Mouse (Mus musculus) erythroblast, adult 5-6 weeks (primary cell): ENCODE measurements around the gene Tppp3. TPM values are rescaled to one million over a fixed set of nuclear protein-coding genes. Genes with fewer than 3 reads are reported as not detected.

Experiments used
- ATAC-seq: replicated peaks from 2 replicates; pipeline ENCODE4 v1.8.0; 2016; ENCODE audit warnings: moderate number of reproducible peaks, mild to moderate bottlenecking, moderate TSS enrichment, inconsistent platforms; ENCODE audit not compliant: poor library complexity, low FRiP score, severe bottlenecking
- total RNA-seq, 2 experiments: library from RNA; stranded (forward) in 1 of 2; stranded (reverse) in 1 of 2; fragments of 150-400 nt in 1 of 2; fragments of 200-764, 138-1000 nt in 1 of 2; gene quantifications; 2 replicates each; pipeline versions ENCODE4 v1.2.3 to v1.2.4; 2015 to 2017; ENCODE audit warnings: low replicate concordance in 2 of 2

Gene Tppp3
- total RNA-seq, 2 experiments from 2014 or later = not detected

- no peak for ATAC-seq
Measured at GRCm38 (mm10) chr8:105489281-105489680, 18.0 kb upstream of the Tppp3 start.

- ATAC-seq = no peak
Measured at GRCm38 (mm10) chr8:105488082-105488481, 16.8 kb upstream of the Tppp3 start.

GRCm38 (mm10) chr8:105484392-105484791 is 13.1 kb upstream of the Tppp3 start:
- ATAC-seq = no peak; the same call in 1 of the 2 replicates

GRCm38 (mm10) chr8:105484030-105484368 is 12.7 kb upstream of the Tppp3 start:
- ATAC-seq = no peak

- ATAC-seq = no peak
Measured at GRCm38 (mm10) chr8:105483212-105484029, 12.1 kb upstream of the Tppp3 start.

GRCm38 (mm10) chr8:105482123-105482522 is 10.8 kb upstream of the Tppp3 start:
- no peak for ATAC-seq

- ATAC-seq = 0 out of 2 replicates have a peak, but pooled peaks have one; percentile 40
Measured at GRCm38 (mm10) chr8:105481453-105481852, 10.1 kb upstream of the Tppp3 start.

GRCm38 (mm10) chr8:105481013-105481412 is 9.7 kb upstream of the Tppp3 start:
- ATAC-seq = no peak

- ATAC-seq = no peak
Measured at GRCm38 (mm10) chr8:105477792-105478191, 6.5 kb upstream of the Tppp3 start.

GRCm38 (mm10) chr8:105476628-105477413 is 5.5 kb upstream of the Tppp3 start:
- peak; percentile 60 for ATAC-seq

- ATAC-seq = no peak
Measured at GRCm38 (mm10) chr8:105476161-105476560, 4.8 kb upstream of the Tppp3 start.

GRCm38 (mm10) chr8:105475742-105476141 is 4.4 kb upstream of the Tppp3 start:
- ATAC-seq = no peak

- no peak for ATAC-seq
Measured at GRCm38 (mm10) chr8:105475254-105475653, 3.9 kb upstream of the Tppp3 start.

GRCm38 (mm10) chr8:105474680-105475079 is 3.4 kb upstream of the Tppp3 start:
- no peak for ATAC-seq

GRCm38 (mm10) chr8:105473816-105474606 is 2.7 kb upstream of the Tppp3 start:
- no peak for ATAC-seq

GRCm38 (mm10) chr8:105472983-105473382 is 1.7 kb upstream of the Tppp3 start:
- no peak for ATAC-seq

- ATAC-seq = no peak
Measured at GRCm38 (mm10) chr8:105472414-105472932, 1.1 kb upstream of the Tppp3 start.

GRCm38 (mm10) chr8:105470681-105471313 is 529 bp downstream of the Tppp3 start:
- peak; percentile 12 for ATAC-seq

GRCm38 (mm10) chr8:105470262-105470661 is 1.1 kb downstream of the Tppp3 start:
- ATAC-seq = no peak

GRCm38 (mm10) chr8:105469816-105470215 is 1.5 kb downstream of the Tppp3 start:
- ATAC-seq = no peak
